Comparison of ENCODE assay signal across 23 mouse cellular contexts in genomic region chr12:45131139-45131538, GRCm38 (mm10). TPM values are rescaled to one million over a fixed set of nuclear protein-coding genes. Genes with fewer than 3 reads are reported as not detected.
DNase-seq lines count a peak whose midpoint lies in the region; ATAC-seq and TF ChIP-seq lines count a peak whose summit lies in the region.
"Had no signal": no experiment of that assay in that cellular context is flagged by ENCODE, and none has a peak within 500 bp of the region (broad histone marks: within the 10 kb centered on the region; RNA-seq: fewer than 3 reads in every experiment).

No protein-coding gene starts in this region.

- no peaks in the 10 kb centered on the region for H3K36me3 ChIP-seq in kidney, adult 2 months (ENCODE audit: control insufficient read depth, insufficient read depth, low read length)
- no peaks in the 10 kb centered on the region for H3K36me3 ChIP-seq in kidney, embryonic 15.5 days
- H3K36me3 ChIP-seq: G1E had no signal

- no peak overlapping the region for H3K4me2 ChIP-seq in kidney, embryonic 15.5 days

- CTCF ChIA-PET in Patski (lab: Charles Lee) = interaction anchor here (0.9 to 1.2 kb wide), 3 partner anchors 25 to 94 kb away, joined by 3 read pairs; no protein-coding TSS in a partner anchor

- peak; percentile 3 for DNase-seq in kidney, adult 2 months
- DNase-seq in kidney, adult 9 months = peak; percentile 3
- no peak for DNase-seq in kidney, postnatal 4 days
- peak; percentile 4 for DNase-seq in kidney, postnatal 14 days
- no peak for DNase-seq in kidney, adult 18-20 months
- peak; percentile 44 for DNase-seq in Patski (ENCODE audit: low read depth, low spot score)
- no peak for DNase-seq in layer of hippocampus, adult 8-10 months (ENCODE audit: low spot score in 2 of 2)
- DNase-seq: adrenal gland, adult 2 months; adrenal gland, adult 8-10 months; adrenal gland, postnatal 10 days; adrenal gland, postnatal 14 days; adrenal gland, postnatal 25 days; adrenal gland, postnatal 36 days; B cell, adult 2 months; cerebellum, adult 11 months; cerebellum, adult 11-12 months; cerebellum, adult 18-20 months had no signal

- POLR2A ChIA-PET in Patski (lab: Charles Lee) = no interaction called here

- no peaks in the 10 kb centered on the region for H3K27me3 ChIP-seq in kidney, adult 2 months (replicated peaks; ENCODE audit: control insufficient read depth, insufficient read depth, low read length)
- H3K27me3 ChIP-seq in kidney, embryonic 15.5 days = no peaks in the 10 kb centered on the region
- H3K27me3 ChIP-seq in Patski = no peaks in the 10 kb centered on the region
- H3K27me3 ChIP-seq: CH12.LX had no signal

- H3K9me3 ChIP-seq in kidney, embryonic 15.5 days (replicated peaks) = no peaks in the 10 kb centered on the region

- 59% methylated on average over 5 of the region's 5 CpGs for WGBS in kidney, adult 2 months
- WGBS in kidney, embryonic 15.5 days = 86% methylated on average over 5 of the region's 5 CpGs

- in situ Hi-C loops in Patski (cut with MboI; ENCODE audit: low pct_unique_long_range_greater_than_20kb) = no loop called here

- no peak overlapping the region for H3K9ac ChIP-seq in kidney, embryonic 15.5 days

- H3K4me3 ChIP-seq in kidney, adult 2 months (ENCODE audit: insufficient read depth, low read depth, low read length) = no peak overlapping the region
- no peak overlapping the region for H3K4me3 ChIP-seq in kidney, embryonic 15.5 days (replicated peaks)

- no peak for TF ChIP-seq CTCF in kidney, adult 2 months (conservative IDR thresholded peaks at IDR 0.05; ENCODE audit: insufficient read depth, insufficient read length, low read depth, low read length)
- peak; percentile 42 for TF ChIP-seq CTCF in Patski (IDR thresholded peaks at IDR 0.05)

- no peaks in the 10 kb centered on the region for H3K4me1 ChIP-seq in kidney, adult 2 months (ENCODE audit: control insufficient read depth, insufficient read depth, low read length)
- H3K4me1 ChIP-seq in kidney, embryonic 15.5 days = peaks cover 3% of the 10 kb centered on the region; the same call in 1 of the 2 replicates

- no peak overlapping the region for H3K27ac ChIP-seq in kidney, adult 2 months (ENCODE audit: insufficient read depth, low read depth, low read length)
- no peak overlapping the region for H3K27ac ChIP-seq in kidney, embryonic 15.5 days

- TF ChIP-seq POLR2A in kidney, adult 2 months (IDR thresholded peaks at IDR 0.05; ENCODE audit: low read depth, low read length) = no peak

- no peak for ATAC-seq in kidney, embryonic 15.5 days (replicated peaks; ENCODE audit: low FRiP score)
- peak; percentile 99 for ATAC-seq in Patski
- ATAC-seq: activated CD4-positive, CD25-positive, alpha-beta regulatory T cell, adult 4 months; CD4-positive, CD25-positive, alpha-beta regulatory T cell, adult 4 months had no signal

RNA-seq across cellular contexts. Expression of gene Stxbp6, which starts 56.6 kb away (rescaled TPM):
- 13.8 and 19.3 TPM in 2 replicates for polyA plus RNA-seq in kidney, adult 2 months (2012; rRNA removed)
- polyA plus RNA-seq in kidney, embryonic 15.5 days (2015; fragmentation: Nextera tagmentation; extraction: Ambion mirVana) = 39.7 and 40.2 TPM in 2 replicates
- 29.8 TPM for polyA plus RNA-seq in Patski (2021)
- total RNA-seq in layer of hippocampus, adult 8-10 months (2022) = 10 to 100 TPM; 58.4 to 79.2 (median 75.5) TPM
- total RNA-seq: CH12.LX, MEL had no signal
- polyA plus RNA-seq: activated CD4-positive, CD25-positive, alpha-beta regulatory T cell, adult 4 months; CD4-positive, CD25-positive, alpha-beta regulatory T cell, adult 4 months; G1E had no signal

Comparison
In these comparisons a context has a peak if more than half of its experiments do, and no peak if none do; other contexts are left out.
1. DNase-seq: peak in kidney, adult 2 months (single experiment), kidney, adult 9 months (single experiment), kidney, postnatal 14 days (single experiment) and Patski (single experiment); none in kidney, postnatal 4 days (0 of 2), kidney, adult 18-20 months (single experiment) and layer of hippocampus, adult 8-10 months (0 of 2).